Mouse (Mus musculus): ENCODE results near the gene Vmn1r143. TPM values are rescaled to one million over a fixed set of nuclear protein-coding genes. Genes with fewer than 3 reads are reported as not detected.

The Vmn1r143 gene
- polyA plus RNA-seq (2017; shearing (Covaris generic)): 0.55 TPM

GRCm38 (mm10) chr7:22189077-22189476, at the start of gene Vmn1r143:
TSS of gene Vmn1r143 (plus strand) at chr7:22189377.

GRCm38 (mm10) chr7:22163935-22164334, 25.2 kb upstream of the Vmn1r143 start, which contains the start of gene Vmn1r142:
TSS of gene Vmn1r142 (minus strand) at chr7:22164035.

GRCm38 (mm10) chr7:22201164-22201563, 12.0 kb downstream of the Vmn1r143 start, which contains the start of gene Gm8653:
TSS of gene Gm8653 (minus strand) at chr7:22201264.

GRCm38 (mm10) chr7:22229384-22229783, 40.2 kb downstream of the Vmn1r143 start, which contains the start of gene Gm8453:
TSS of gene Gm8453 (minus strand) at chr7:22229484.

Other genes starting within 250 kb of the Vmn1r143 start
- not detected for gene Vmn1r137, start 194.8 kb upstream of the Vmn1r143 start, polyA plus RNA-seq (2017; shearing (Covaris generic))
- gene Vmn1r138, start 160.5 kb upstream of the Vmn1r143 start, polyA plus RNA-seq (2017; shearing (Covaris generic)): not detected
- gene Gm6176, start 133.1 kb upstream of the Vmn1r143 start, polyA plus RNA-seq (2017; shearing (Covaris generic)): not detected
- not detected for gene Vmn1r139, start 120.3 kb upstream of the Vmn1r143 start, polyA plus RNA-seq (2017; shearing (Covaris generic))
- gene Gm16451, start 71.1 kb upstream of the Vmn1r143 start, polyA plus RNA-seq (2017; shearing (Covaris generic)): not detected
- gene Gm10666, start 54.6 kb upstream of the Vmn1r143 start, polyA plus RNA-seq (2017; shearing (Covaris generic)): not detected
- gene Vmn1r142, start 25.3 kb upstream of the Vmn1r143 start, polyA plus RNA-seq (2017; shearing (Covaris generic)): not detected
- gene Gm8653, start 11.9 kb downstream of the Vmn1r143 start, polyA plus RNA-seq (2017; shearing (Covaris generic)): not detected
- gene Gm8453, start 40.1 kb downstream of the Vmn1r143 start, polyA plus RNA-seq (2017; shearing (Covaris generic)): not detected
- gene Gm4187, start 140.3 kb downstream of the Vmn1r143 start, polyA plus RNA-seq (2017; shearing (Covaris generic)): not detected
- not detected for gene Gm8660, start 181.7 kb downstream of the Vmn1r143 start, polyA plus RNA-seq (2017; shearing (Covaris generic))
- not detected for gene Vmn1r148, start 224.2 kb downstream of the Vmn1r143 start, polyA plus RNA-seq (2017; shearing (Covaris generic))
- not detected for gene Vmn1r149, start 248.9 kb downstream of the Vmn1r143 start, polyA plus RNA-seq (2017; shearing (Covaris generic))